Mouse (Mus musculus) spleen, adult 2 months (tissue): ENCODE data around the gene Cd207. TPM values are rescaled to one million over a fixed set of nuclear protein-coding genes. Genes with fewer than 3 reads are reported as not detected.

Experiments
- DNase-seq, 2 experiments: peaks; one replicate each; pipeline versions ENCODE4 v3.0.0 to v3.0.0-alpha.2; 2012 to 2021; ENCODE audit warnings: low spot score in 2 of 2, low read depth in 1 of 2
- H3K27ac ChIP-seq: fragments of 200-500 bp; 2 replicates; pipeline ENCODE4 v1.5.1; 2012; ENCODE audit warnings: low read length, inconsistent platforms; ENCODE audit not compliant: insufficient read depth
- H3K27me3 ChIP-seq: fragments of 200-500 bp; 2 replicates; pipeline ENCODE4 v1.6.1; 2012; ENCODE audit warnings: mild to moderate bottlenecking, moderate library complexity, low read length, inconsistent platforms; ENCODE audit not compliant: control insufficient read depth, insufficient read depth
- H3K36me3 ChIP-seq: fragments of 200-500 bp; 2 replicates; pipeline ENCODE4 v1.6.1; 2012; ENCODE audit warnings: mild to moderate bottlenecking, low read length, inconsistent platforms; ENCODE audit not compliant: control insufficient read depth, insufficient read depth
- H3K4me1 ChIP-seq: fragments of 200-500 bp; 2 replicates; pipeline ENCODE4 v1.6.1; 2011; ENCODE audit warnings: inconsistent platforms; ENCODE audit not compliant: control insufficient read depth, insufficient read depth, insufficient read length
- H3K4me3 ChIP-seq: fragments of 200-500 bp; 2 replicates; pipeline ENCODE4 v1.5.1; 2011; ENCODE audit warnings: mild to moderate bottlenecking, inconsistent platforms; ENCODE audit not compliant: insufficient read depth, insufficient read length; ENCODE audit errors: extremely low read depth
- CTCF ChIP-seq: fragments of 200-500 bp; IDR thresholded peaks from 2 replicates; pipeline ENCODE4 v1.5.1; 2011; ENCODE audit warnings: mild to moderate bottlenecking, inconsistent platforms; ENCODE audit not compliant: insufficient read depth, insufficient read length, insufficient replicate concordance; ENCODE audit errors: extremely low read depth
- POLR2A ChIP-seq: fragments of 200-500 bp; IDR thresholded peaks from 2 replicates; pipeline ENCODE4 v1.6.1; 2011; ENCODE audit warnings: low read depth, low read length, inconsistent platforms
- WGBS: fragments of 180-500 bp; shearing (Covaris S2); methylation state at CpG from one replicate; pipeline ENCODE4 v1.1.7; 2018; 5-methylcytosine and 5-hydroxymethylcytosine counted together
- polyA plus RNA-seq: library from polyadenylated mRNA; depleted of rRNA; stranded (reverse); fragments of >200 nt; gene quantifications from 2 replicates; pipeline ENCODE4 v1.2.3, GENCODE M21; 2012

The Cd207 gene
- polyA plus RNA-seq, 1 experiment, result 3.4 TPM

DNA sequence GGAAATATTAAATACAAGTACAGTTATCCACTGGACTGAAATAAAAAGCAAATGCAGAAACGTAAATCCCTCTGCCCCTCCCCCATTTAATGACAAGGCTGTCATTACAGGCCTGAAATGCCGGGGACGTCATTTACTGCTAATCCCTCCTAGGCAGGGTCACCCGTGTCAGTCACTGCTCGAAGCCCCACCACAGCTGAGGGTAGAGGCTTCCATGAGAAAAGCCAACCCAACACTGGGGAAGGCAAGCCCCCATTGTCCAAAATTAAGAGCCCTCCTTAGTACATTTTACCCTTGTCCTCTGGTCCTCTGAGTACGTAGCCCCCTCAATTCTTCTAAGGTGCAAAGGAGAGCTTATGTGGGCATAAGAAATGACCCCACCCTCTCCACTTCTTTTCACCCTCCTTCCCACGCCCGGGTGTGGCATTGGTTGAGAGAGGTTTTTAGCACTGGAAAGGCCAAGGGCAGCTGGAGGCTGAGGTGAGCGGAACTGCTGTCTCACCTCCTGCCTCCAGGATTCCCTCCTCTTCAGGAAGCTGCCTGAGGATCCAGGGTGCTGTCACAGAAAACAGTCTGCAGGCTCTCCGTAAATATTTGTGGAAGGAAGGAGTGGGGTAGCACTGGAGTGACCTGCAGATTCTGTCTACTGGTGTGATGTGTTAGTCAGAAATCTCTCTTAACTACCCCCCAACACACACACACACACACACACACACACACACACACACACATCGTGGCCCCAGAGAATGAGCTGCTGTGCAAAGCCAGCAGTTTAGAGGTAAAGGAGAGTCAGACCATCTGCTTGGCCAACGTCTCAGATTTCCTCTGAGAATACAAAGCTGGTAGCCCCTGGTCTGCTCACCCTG, 35.8 kb upstream of the Cd207 start:
- Histone ChIP-seq H3K4me3 (no peak overlapping the region), H3K27me3 (peaks cover 29% of the 10 kb centered on the region), H3K4me1 (peaks cover 7% of the 10 kb centered on the region), H3K27ac (no peak overlapping the region), H3K36me3 (no peaks in the 10 kb centered on the region)
- 15% methylated on average over 12 of the region's 12 CpGs for WGBS
- TF ChIP-seq CTCF (no peak), POLR2A (no peak)
- no peak for DNase-seq

DNA sequence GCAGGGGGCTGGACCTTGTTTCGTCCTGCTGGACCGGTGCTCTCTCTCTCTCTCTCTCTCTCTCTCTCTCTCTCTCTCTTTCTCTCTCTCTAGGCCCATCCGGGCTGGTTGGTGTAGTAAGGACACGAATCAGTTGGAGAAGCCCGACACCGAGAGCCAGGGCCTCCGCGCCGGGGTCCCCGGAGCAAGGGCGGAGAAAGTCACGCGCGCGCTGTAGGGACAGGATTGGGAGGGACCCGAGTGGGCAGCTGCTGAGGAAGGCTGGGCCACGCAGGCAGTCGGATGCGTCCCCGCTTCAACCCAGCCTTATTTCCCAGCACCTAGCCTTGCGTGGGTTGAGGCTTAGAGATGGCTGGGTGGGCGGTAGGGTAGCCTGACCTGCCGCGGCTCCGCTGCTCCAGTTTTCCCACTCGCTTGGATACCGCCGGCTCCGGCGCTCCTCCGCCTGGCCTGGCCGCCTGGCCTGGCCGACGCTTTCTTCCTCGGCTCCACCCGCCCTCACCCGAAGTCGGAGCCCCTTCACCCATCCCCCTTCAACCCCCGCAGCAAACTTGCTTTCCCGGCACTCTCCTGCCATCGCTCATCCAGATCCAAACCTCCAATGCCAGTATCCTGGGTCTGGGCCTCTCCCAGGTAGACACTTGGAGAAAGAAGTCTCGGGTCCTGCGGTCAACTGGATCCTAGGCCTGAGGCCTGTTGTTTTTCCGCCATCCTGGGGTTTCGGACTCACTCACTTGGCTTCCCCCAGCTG, 34.2 kb upstream of the Cd207 start:
- H3K36me3 ChIP-seq, result no peaks in the 10 kb centered on the region
- peaks cover 26% of the 10 kb centered on the region for H3K27me3 ChIP-seq
- H3K4me3 ChIP-seq, result no peak overlapping the region
- DNase-seq, result no peak
- TF ChIP-seq CTCF (no peak), POLR2A (no peak)
- H3K27ac ChIP-seq, result no peak overlapping the region
- WGBS, result 14% methylated on average over 45 of the region's 45 CpGs
- H3K4me1 ChIP-seq, result peaks cover 7% of the 10 kb centered on the region

DNA sequence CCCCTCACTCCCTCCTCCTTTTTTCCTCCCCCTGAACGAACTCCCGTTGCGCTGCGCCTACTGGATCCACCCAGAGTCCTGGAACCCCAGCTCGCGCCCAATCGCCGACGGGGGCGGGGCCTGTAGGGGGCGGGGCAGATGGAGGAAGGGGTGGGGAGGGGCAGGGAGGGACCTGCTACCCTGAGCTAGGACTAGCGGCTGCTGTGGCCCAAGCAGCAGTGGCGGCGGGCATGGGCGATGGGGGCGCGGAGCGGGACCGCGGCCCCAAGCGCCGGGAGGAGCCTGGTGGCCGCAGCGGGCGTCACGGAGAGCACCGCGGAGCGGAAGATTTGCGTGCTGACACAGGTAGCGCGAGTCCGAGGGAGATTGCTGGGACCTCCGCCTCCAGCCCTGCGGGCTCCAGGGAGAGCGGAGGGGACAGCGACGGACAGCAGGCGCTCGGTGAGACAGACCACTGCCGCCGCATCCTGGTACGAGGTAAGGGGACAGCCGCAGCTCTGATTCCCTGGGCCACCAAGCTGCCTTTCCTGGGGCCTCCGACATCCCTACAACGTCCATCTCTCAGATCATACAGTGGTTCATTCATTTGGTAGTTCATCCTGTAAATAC, 33.5 kb upstream of the Cd207 start, which contains the start of gene Vax2:
Gene Vax2, plus strand, starts transcription at position 198 of the 609 bp plus-strand sequence.
- 2% methylated on average over 46 of the region's 46 CpGs for WGBS
- TF ChIP-seq CTCF (no peak), POLR2A (no peak)
- no peak within 1 kb of the TSS for H3K27ac ChIP-seq
- H3K27me3 ChIP-seq, result peaks cover 24% of the 10 kb centered on the region
- no peaks in the 10 kb centered on the region for H3K36me3 ChIP-seq
- H3K4me3 ChIP-seq, result peak within 1 kb of the TSS; percentile 21; the same call in 1 of the 2 replicates
- peak in 1 of 2 experiments; percentile 20 for DNase-seq
- H3K4me1 ChIP-seq, result peaks cover 7% of the 10 kb centered on the region

DNA sequence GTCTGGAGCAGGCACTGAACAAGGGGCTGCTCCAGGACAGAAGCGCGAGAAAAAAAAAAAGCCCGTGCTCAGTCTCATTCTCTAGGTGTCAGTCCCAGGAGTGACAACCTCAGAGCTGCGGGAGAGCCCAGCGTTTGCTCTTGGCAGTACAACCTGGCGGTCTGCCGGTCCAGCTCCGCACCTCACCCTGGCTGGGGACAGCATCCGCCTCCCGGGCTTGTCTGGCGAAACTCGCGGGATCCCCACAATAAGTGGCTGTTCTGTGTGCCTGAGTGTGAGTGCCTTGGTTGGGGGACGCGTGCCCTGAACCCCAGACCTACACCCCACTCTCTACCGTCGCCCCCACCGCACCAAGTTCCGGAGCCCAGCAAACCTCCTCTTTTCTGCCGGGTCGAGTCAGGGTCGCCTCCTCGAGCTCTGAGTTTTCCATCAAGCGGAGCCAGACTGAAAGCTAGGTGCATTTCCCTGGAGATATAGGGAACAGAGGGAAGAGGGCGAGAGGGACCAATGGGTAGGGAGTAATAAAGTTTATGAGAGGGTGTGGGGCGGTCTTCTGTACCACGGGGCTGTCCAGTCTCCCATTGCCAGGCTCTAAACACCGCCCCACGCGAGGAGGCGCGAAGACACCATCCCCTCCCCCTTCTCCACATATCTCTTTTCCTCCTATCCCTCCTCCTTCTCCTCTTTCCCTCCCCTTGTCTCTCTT, 32.9 kb upstream of the Cd207 start:
- TF ChIP-seq CTCF (no peak), POLR2A (no peak)
- Histone ChIP-seq H3K4me3 (peak overlapping the region; percentile 9; the same call in 1 of the 2 replicates), H3K4me1 (peaks cover 7% of the 10 kb centered on the region), H3K27me3 (peaks cover 24% of the 10 kb centered on the region), H3K27ac (no peak overlapping the region), H3K36me3 (no peaks in the 10 kb centered on the region)
- no peak for DNase-seq
- WGBS, result 4% methylated on average over 32 of the region's 32 CpGs

DNA sequence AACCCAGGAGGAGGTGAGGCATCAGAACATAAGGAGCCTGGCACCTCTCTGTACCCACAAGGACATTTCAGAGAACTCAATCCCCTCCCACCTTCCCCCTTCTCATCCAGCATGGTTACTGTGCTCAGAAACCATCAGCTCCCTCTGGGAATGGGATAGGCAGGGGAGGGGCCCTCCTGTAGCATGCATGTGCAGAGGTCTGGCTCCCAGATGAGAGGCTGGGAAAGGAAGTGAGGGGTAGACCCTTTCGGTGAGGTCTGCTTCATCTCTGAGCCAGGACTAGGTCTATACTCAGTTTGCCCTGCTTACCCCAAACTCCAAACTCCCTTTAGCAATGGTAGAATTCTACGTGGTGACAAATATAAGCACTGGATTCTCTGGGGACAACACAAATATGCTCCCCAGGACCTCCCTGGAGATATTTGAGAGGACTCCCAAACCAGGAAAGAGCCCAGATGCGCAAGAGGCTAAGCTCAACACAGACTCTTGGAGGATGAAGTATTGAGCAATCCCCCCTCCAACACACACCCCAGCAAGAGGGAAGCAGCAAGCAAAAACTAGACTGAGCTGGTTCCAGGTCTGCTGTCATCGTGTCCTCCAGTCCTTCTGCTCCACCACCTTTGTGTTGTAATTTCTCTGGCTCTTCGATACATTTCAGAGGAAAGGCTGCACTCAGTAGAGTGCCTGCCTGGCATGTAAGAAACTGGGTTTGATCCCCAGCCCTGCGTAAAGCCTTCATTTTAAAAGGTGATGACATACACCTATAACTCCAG, 30.3 kb upstream of the Cd207 start:
- Histone ChIP-seq H3K4me1 (peaks cover 7% of the 10 kb centered on the region), H3K27me3 (peaks cover 25% of the 10 kb centered on the region), H3K4me3 (no peak overlapping the region), H3K27ac (no peak overlapping the region), H3K36me3 (no peaks in the 10 kb centered on the region)
- DNase-seq, result no peak
- 8% methylated on average over 6 of the region's 6 CpGs for WGBS
- no peak for TF ChIP-seq CTCF
- no peak for TF ChIP-seq POLR2A

DNA sequence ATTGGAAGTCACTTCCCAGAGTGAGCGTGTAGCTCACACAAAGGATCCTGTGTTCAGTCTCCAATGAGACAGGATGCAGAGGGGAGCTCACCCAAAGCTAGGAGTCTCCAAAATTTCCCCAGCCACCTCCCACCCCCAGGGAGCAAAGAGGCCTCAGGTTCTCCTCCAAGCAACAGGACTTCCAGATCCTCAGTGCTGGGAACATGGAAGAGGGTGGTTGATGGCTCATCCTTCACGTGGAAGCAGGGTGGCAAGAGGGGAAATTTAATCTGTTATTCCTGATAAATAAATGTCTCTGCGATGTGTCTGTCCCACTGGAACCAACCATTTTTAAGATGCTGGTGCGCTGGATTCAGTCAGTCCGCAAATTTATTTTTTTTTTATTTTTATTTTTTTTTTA, 27.0 kb upstream of the Cd207 start:
- TF ChIP-seq CTCF (no peak), POLR2A (no peak)
- Histone ChIP-seq H3K4me3 (no peak overlapping the region), H3K27me3 (peaks cover 17% of the 10 kb centered on the region), H3K36me3 (no peaks in the 10 kb centered on the region), H3K27ac (no peak overlapping the region), H3K4me1 (no peaks in the 10 kb centered on the region)
- DNase-seq, result no peak
- WGBS, result 30% methylated on average over 5 of the region's 5 CpGs
